Mouse (Mus musculus): ENCODE measurements around the gene Adam12.

DNA sequence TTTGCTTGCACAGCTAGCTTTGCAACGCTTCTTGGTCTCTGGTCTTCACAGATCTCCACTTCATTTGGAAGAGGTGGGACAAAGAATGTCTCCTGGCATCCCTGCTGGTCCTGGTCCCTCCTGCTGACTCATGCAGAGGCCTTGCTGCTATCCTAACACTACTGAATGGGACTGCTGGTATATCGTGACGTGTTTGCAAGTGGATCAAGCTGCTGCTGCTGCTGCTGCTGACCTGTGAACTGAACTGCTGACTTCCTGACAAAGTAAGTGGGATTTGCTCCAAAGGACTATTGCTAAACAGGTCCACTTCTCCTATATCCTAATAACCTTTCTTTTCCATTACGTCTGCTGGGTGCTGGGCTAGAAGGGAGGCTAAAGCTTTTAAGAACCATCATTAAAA, 56.7 kb downstream of the Adam12 start:
- no peak for TF ChIP-seq CTCF (IDR thresholded peaks at IDR 0.05; ENCODE audit: extremely low read depth, insufficient read depth, insufficient read length, insufficient replicate concordance)
- no peak for TF ChIP-seq POLR2A (IDR thresholded peaks at IDR 0.05; ENCODE audit: low read depth, low read length)

All from spleen, adult 2 months (tissue).